Mouse (Mus musculus) kidney, postnatal 0 days (tissue): ENCODE results near the gene Zfp385b. TPM values are rescaled to one million over a fixed set of nuclear protein-coding genes. Genes with fewer than 3 reads are reported as not detected.

Experiments
- ATAC-seq: fragments of 200-750 bp; cut with Nextera tagmentation; replicated peaks from 2 replicates; pipeline ENCODE4 v1.8.0; 2017; ENCODE audit warnings: low read depth, moderate number of reproducible peaks, moderate TSS enrichment, moderate library complexity; ENCODE audit not compliant: low FRiP score
- DNase-seq: peaks from one replicate; pipeline ENCODE4 v3.0.0-alpha.2; 2016; ENCODE audit warnings: low spot score
- H3K27ac ChIP-seq: fragments of 300-500 bp; sonication (generic); 2 replicates; pipeline ENCODE4 v1.5.1; 2014; ENCODE audit warnings: mild to moderate bottlenecking
- H3K27me3 ChIP-seq: fragments of 300-500 bp; sonication (generic); 2 replicates; pipeline ENCODE4 v1.6.1; 2014; ENCODE audit warnings: low read length, mixed read lengths; ENCODE audit not compliant: insufficient read depth
- H3K36me3 ChIP-seq: fragments of 300-500 bp; sonication (generic); 2 replicates; pipeline ENCODE4 v1.6.1; 2014; ENCODE audit warnings: low read length, mixed read lengths; ENCODE audit not compliant: insufficient read depth
- H3K4me1 ChIP-seq: fragments of 300-500 bp; sonication (generic); replicated peaks from 2 replicates; pipeline ENCODE4 v1.6.1; 2014; ENCODE audit warnings: antibody characterized with exemption, low read length, mixed read lengths; ENCODE audit not compliant: insufficient read depth
- H3K4me2 ChIP-seq: fragments of 300-500 bp; sonication (generic); 2 replicates; pipeline ENCODE4 v1.6.1; 2014; ENCODE audit warnings: mild to moderate bottlenecking, low read length, moderate library complexity, mixed read lengths
- H3K4me3 ChIP-seq: fragments of 300-500 bp; sonication (generic); replicated peaks from 2 replicates; pipeline ENCODE4 v1.5.1; 2014; ENCODE audit warnings: low read depth, low read length
- H3K9ac ChIP-seq: fragments of 300-500 bp; sonication (generic); 2 replicates; pipeline ENCODE4 v1.6.1; 2014; ENCODE audit warnings: low read depth, low read length
- H3K9me3 ChIP-seq: fragments of 300-500 bp; sonication (generic); replicated peaks from 2 replicates; pipeline ENCODE4 v1.6.1; 2016; ENCODE audit warnings: low read length, inconsistent platforms, mixed read lengths
- CTCF ChIP-seq: IDR thresholded peaks from 2 replicates; pipeline ENCODE4 v1.5.1; 2016; ENCODE audit warnings: antibody characterized with exemption, low read depth, mild to moderate bottlenecking, moderate library complexity
- WGBS: fragments of 180-500 bp; shearing (Covaris S2); extraction: QIAGEN DNeasy Blood & Tissue Kit; methylation state at CpG from one replicate; pipeline ENCODE4 v1.1.7; 2014; 5-methylcytosine and 5-hydroxymethylcytosine counted together
- polyA plus RNA-seq: library from polyadenylated mRNA; unstranded; fragments of >200 nt; fragmentation: Nextera tagmentation; extraction: Ambion mirVana; gene quantifications from 2 replicates; pipeline ENCODE4 v1.2.1, GENCODE M21; 2015

Gene Zfp385b
- polyA plus RNA-seq, 1 experiment from 2014 or later, result 9.9 TPM

GRCm38 (mm10) chr2:77758403-77759071, 60.9 kb downstream of the Zfp385b start:
- no peaks in the 10 kb centered on the region for H3K36me3 ChIP-seq
- H3K4me1 ChIP-seq, result no peaks in the 10 kb centered on the region
- DNase-seq (no peak), ATAC-seq (no peak)
- H3K4me2 ChIP-seq, result no peak overlapping the region
- H3K27me3 ChIP-seq, result no peaks in the 10 kb centered on the region
- H3K9ac ChIP-seq, result no peak overlapping the region
- H3K27ac ChIP-seq, result no peak overlapping the region
- no peak overlapping the region for H3K4me3 ChIP-seq
- WGBS, result 66% methylated on average over 15 of the region's 15 CpGs
- TF ChIP-seq CTCF, result no peak
- no peaks in the 10 kb centered on the region for H3K9me3 ChIP-seq

GRCm38 (mm10) chr2:77752491-77752890, 66.9 kb downstream of the Zfp385b start:
- Histone ChIP-seq H3K9ac (no peak overlapping the region), H3K4me1 (no peaks in the 10 kb centered on the region), H3K27ac (no peak overlapping the region), H3K36me3 (no peaks in the 10 kb centered on the region), H3K9me3 (no peaks in the 10 kb centered on the region), H3K4me2 (no peak overlapping the region), H3K27me3 (no peaks in the 10 kb centered on the region), H3K4me3 (no peak overlapping the region)
- WGBS, result 90% methylated on average over 4 of the region's 4 CpGs
- ATAC-seq, result no peak
- no peak for TF ChIP-seq CTCF
- no peak for DNase-seq

GRCm38 (mm10) chr2:77749631-77750030, 69.8 kb downstream of the Zfp385b start:
- WGBS, result 37% methylated on average over 3 of the region's 3 CpGs
- no peak overlapping the region for H3K9ac ChIP-seq
- no peaks in the 10 kb centered on the region for H3K9me3 ChIP-seq
- H3K4me2 ChIP-seq, result no peak overlapping the region
- no peak overlapping the region for H3K4me3 ChIP-seq
- no peaks in the 10 kb centered on the region for H3K36me3 ChIP-seq
- TF ChIP-seq CTCF, result no peak
- H3K27ac ChIP-seq, result no peak overlapping the region
- DNase-seq, result peak; percentile 63
- no peaks in the 10 kb centered on the region for H3K27me3 ChIP-seq
- no peak for ATAC-seq
- no peaks in the 10 kb centered on the region for H3K4me1 ChIP-seq

- DNase-seq (peak; percentile 51), ATAC-seq (no peak)
- 32% methylated on average over 5 of the region's 5 CpGs for WGBS
Observed at GRCm38 (mm10) chr2:77746417-77746816, 73.0 kb downstream of the Zfp385b start.

GRCm38 (mm10) chr2:77745246-77745645, 74.2 kb downstream of the Zfp385b start:
- no peaks in the 10 kb centered on the region for H3K4me1 ChIP-seq
- DNase-seq, result no peak
- no peaks in the 10 kb centered on the region for H3K36me3 ChIP-seq
- no peak overlapping the region for H3K27ac ChIP-seq
- H3K4me3 ChIP-seq, result no peak overlapping the region
- no peak for TF ChIP-seq CTCF
- 91% methylated on average over 7 of the region's 7 CpGs for WGBS
- H3K4me2 ChIP-seq, result no peak overlapping the region
- ATAC-seq, result no peak
- no peak overlapping the region for H3K9ac ChIP-seq
- H3K9me3 ChIP-seq, result no peaks in the 10 kb centered on the region
- H3K27me3 ChIP-seq, result no peaks in the 10 kb centered on the region

More at GRCm38 (mm10) chr2:77746417-77746816, 73.0 kb downstream of the Zfp385b start:
- H3K27ac ChIP-seq, result no peak overlapping the region
- no peaks in the 10 kb centered on the region for H3K36me3 ChIP-seq
- no peak for TF ChIP-seq CTCF
- no peak overlapping the region for H3K4me2 ChIP-seq
- no peaks in the 10 kb centered on the region for H3K27me3 ChIP-seq
- no peak overlapping the region for H3K9ac ChIP-seq
- H3K4me3 ChIP-seq, result no peak overlapping the region
- no peaks in the 10 kb centered on the region for H3K9me3 ChIP-seq
- H3K4me1 ChIP-seq, result no peaks in the 10 kb centered on the region

- TF ChIP-seq CTCF, result no peak
- 71% methylated on average over 4 of the region's 4 CpGs for WGBS
- Histone ChIP-seq H3K4me2 (no peak overlapping the region), H3K4me1 (no peaks in the 10 kb centered on the region), H3K4me3 (no peak overlapping the region), H3K27ac (no peak overlapping the region), H3K9me3 (no peaks in the 10 kb centered on the region), H3K9ac (no peak overlapping the region), H3K27me3 (no peaks in the 10 kb centered on the region), H3K36me3 (no peaks in the 10 kb centered on the region)
- ATAC-seq, result no peak
- DNase-seq, result no peak
Observed at GRCm38 (mm10) chr2:77742359-77742758, 77.1 kb downstream of the Zfp385b start.

- Histone ChIP-seq H3K9me3 (no peaks in the 10 kb centered on the region; the same call in 1 of the 2 replicates), H3K4me2 (no peak overlapping the region), H3K4me1 (no peaks in the 10 kb centered on the region), H3K27me3 (no peaks in the 10 kb centered on the region), H3K9ac (no peak overlapping the region), H3K36me3 (no peaks in the 10 kb centered on the region), H3K4me3 (no peak overlapping the region), H3K27ac (no peak overlapping the region)
- TF ChIP-seq CTCF, result no peak
- ATAC-seq (no peak), DNase-seq (no peak)
- 39% methylated on average over 2 of the region's 2 CpGs for WGBS
Observed at GRCm38 (mm10) chr2:77730196-77730595, 89.2 kb downstream of the Zfp385b start.
